Mouse (Mus musculus) kidney, embryonic 16.5 days (tissue): ENCODE data around the gene Mlec. TPM values are rescaled to one million over a fixed set of nuclear protein-coding genes. Genes with fewer than 3 reads are reported as not detected.
A peak's percentile ranks its signal among the peaks of the same experiment; 100 is the strongest.

Source experiments
- ATAC-seq: fragments of 200-750 bp; cut with Nextera tagmentation; 2 replicates; pipeline ENCODE4 v1.8.0; 2017; ENCODE audit warnings: moderate TSS enrichment; ENCODE audit not compliant: low FRiP score, low TSS enrichment
- H3K27ac ChIP-seq: fragments of 300-500 bp; sonication (generic); 2 replicates; pipeline ENCODE4 v1.5.1; 2014; ENCODE audit warnings: low read length
- H3K27me3 ChIP-seq: fragments of 300-500 bp; sonication (generic); 2 replicates; pipeline ENCODE4 v1.6.1; 2014; ENCODE audit warnings: low read length, control low read depth, mixed read lengths; ENCODE audit not compliant: insufficient read depth
- H3K36me3 ChIP-seq: fragments of 300-500 bp; sonication (generic); 2 replicates; pipeline ENCODE4 v1.6.1; 2014; ENCODE audit warnings: low read length, control low read depth, mixed read lengths; ENCODE audit not compliant: insufficient read depth
- H3K4me1 ChIP-seq: fragments of 300-500 bp; sonication (generic); 2 replicates; pipeline ENCODE4 v1.6.1; 2014; ENCODE audit warnings: low read length, control low read depth, mixed read lengths; ENCODE audit not compliant: insufficient read depth
- H3K4me2 ChIP-seq: fragments of 300-500 bp; sonication (generic); replicated peaks from 2 replicates; pipeline ENCODE4 v1.6.1; 2014; ENCODE audit warnings: low read depth, low read length
- H3K4me3 ChIP-seq: fragments of 300-500 bp; sonication (generic); 2 replicates; pipeline ENCODE4 v1.5.1; 2014; ENCODE audit warnings: mild to moderate bottlenecking, low read length
- H3K9ac ChIP-seq: fragments of 300-500 bp; sonication (generic); replicated peaks from 2 replicates; pipeline ENCODE4 v1.6.1; 2014; ENCODE audit warnings: low read length
- H3K9me3 ChIP-seq: fragments of 300-500 bp; sonication (generic); 2 replicates; pipeline ENCODE4 v1.6.1; 2016; ENCODE audit warnings: low read length, control low read depth
- WGBS: fragments of 180-500 bp; shearing (Covaris S2); extraction: QIAGEN DNeasy Blood & Tissue Kit; methylation state at CpG from one replicate; pipeline ENCODE4 v1.1.7; 2014; 5-methylcytosine and 5-hydroxymethylcytosine counted together
- polyA plus RNA-seq: library from polyadenylated mRNA; unstranded; fragments of >200 nt; fragmentation: Nextera tagmentation; extraction: Ambion mirVana; gene quantifications from 2 replicates; pipeline ENCODE4 v1.2.1, GENCODE M21; 2015

Gene Mlec
- polyA plus RNA-seq, 1 experiment from 2014 or later, result 85.0 TPM

GRCm38 (mm10) chr5:115181248-115181940 lies 23.4 kb upstream of the Mlec start:
- Histone ChIP-seq H3K4me1 (peaks cover 20% of the 10 kb centered on the region), H3K36me3 (no peaks in the 10 kb centered on the region), H3K27ac (0 out of 2 replicates have a peak overlapping the region, but pooled peaks have one; percentile 26), H3K9me3 (no peaks in the 10 kb centered on the region), H3K27me3 (no peaks in the 10 kb centered on the region), H3K4me2 (no peak overlapping the region), H3K9ac (no peak overlapping the region), H3K4me3 (no peak overlapping the region)
- no peak for ATAC-seq
- whole genome bisulfite sequencing, result 73% methylated on average over 13 of the region's 13 CpGs

DNA sequence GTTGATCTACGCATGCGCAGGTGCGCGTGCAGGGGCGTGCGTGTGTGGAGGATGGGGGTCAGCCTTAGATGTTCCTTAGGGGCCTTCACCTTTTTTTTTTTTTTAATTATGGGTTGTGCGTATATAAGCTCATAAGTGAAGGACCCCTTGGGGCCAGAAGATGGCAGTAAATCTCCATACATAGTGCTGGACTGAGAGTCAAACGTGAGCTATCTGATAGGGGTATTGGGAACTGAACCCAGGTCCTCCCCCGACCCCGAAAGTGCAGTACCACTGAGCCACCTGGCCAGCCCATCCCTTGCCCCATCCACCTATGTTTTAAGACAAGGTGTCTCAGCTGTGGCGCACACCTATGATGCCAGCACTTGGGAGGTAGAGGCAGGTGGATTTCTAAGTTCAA lies 21.6 kb upstream of the Mlec start:
- Histone ChIP-seq H3K4me2 (no peak overlapping the region), H3K4me1 (peaks cover 13% of the 10 kb centered on the region; the same call in 1 of the 2 replicates), H3K4me3 (no peak overlapping the region), H3K27ac (no peak overlapping the region), H3K9ac (no peak overlapping the region), H3K9me3 (no peaks in the 10 kb centered on the region), H3K36me3 (no peaks in the 10 kb centered on the region), H3K27me3 (no peaks in the 10 kb centered on the region)
- 92% methylated on average over 11 of the region's 11 CpGs for WGBS
- ATAC-seq, result no peak

DNA sequence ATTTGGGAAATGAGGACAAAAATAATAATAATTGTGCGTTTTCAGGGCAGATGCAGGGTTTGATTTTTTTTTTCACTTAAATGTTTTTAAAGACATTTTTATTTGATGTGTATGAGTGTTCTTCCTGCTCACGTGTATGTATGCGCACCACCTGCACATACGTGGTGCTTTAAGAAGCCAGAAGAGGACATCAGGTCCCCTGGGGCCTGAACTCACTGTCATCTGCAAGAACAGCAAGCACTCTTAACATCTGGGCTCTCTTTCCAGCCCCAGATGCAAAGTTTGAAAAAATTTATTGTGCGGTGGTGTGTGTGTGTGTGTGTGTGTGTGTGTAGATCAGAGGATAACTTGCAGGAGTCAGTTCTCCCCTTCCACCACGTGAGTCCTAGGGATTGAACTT lies 19.9 kb upstream of the Mlec start:
- no peak overlapping the region for H3K27ac ChIP-seq
- H3K4me1 ChIP-seq, result peaks cover 10% of the 10 kb centered on the region; the same call in 1 of the 2 replicates
- H3K27me3 ChIP-seq, result no peaks in the 10 kb centered on the region
- no peaks in the 10 kb centered on the region for H3K36me3 ChIP-seq
- WGBS, result 79% methylated on average over 6 of the region's 6 CpGs
- H3K4me2 ChIP-seq, result no peak overlapping the region
- H3K4me3 ChIP-seq, result no peak overlapping the region
- H3K9me3 ChIP-seq, result no peaks in the 10 kb centered on the region
- H3K9ac ChIP-seq, result no peak overlapping the region
- ATAC-seq, result no peak

DNA sequence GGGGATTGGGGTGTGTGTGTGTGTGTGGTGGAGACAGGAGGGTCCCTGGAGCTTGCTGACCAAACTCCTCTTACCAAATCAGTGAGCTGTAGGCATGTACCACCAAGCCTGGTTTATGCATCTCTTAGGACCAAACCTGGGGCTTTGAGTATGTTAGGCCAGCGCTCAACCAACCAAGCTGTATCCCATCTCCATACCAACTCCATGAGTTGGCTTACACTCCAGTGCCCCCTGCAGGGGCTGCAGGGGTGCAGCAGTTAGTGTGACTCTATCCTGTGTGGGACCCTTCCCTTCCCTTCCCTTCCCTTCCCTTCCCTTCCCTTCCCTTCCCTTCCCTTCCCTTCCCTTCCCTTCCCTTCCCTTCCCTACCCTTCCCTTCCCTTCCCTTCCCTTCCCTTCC lies 16.6 kb upstream of the Mlec start:
- Histone ChIP-seq H3K27me3 (no peaks in the 10 kb centered on the region), H3K9ac (no peak overlapping the region), H3K4me3 (no peak overlapping the region), H3K4me1 (no peaks in the 10 kb centered on the region), H3K27ac (no peak overlapping the region), H3K36me3 (no peaks in the 10 kb centered on the region), H3K4me2 (no peak overlapping the region), H3K9me3 (no peaks in the 10 kb centered on the region)
- WGBS, result 100% methylated on average over 1 of the region's 1 CpGs
- no peak for ATAC-seq

DNA sequence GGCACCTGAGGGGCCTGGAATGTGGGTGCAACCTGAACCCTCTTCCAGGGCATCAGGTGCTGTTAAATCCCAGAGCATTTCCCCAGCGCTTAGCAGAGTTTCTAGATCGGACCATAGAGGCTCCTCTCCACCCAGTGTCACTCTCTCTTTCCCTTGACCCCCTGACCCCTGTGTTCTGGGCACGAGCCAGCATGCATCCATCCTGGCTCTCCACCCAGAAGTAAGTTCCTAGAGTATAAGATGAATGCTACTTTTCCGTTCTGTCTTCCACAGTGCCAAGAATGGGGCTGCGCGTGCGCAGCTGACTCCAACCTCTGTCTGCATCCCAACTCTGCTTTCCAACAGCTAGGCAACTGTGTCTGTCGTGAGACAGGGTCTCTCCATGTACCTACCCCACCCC lies 12.2 kb upstream of the Mlec start:
- no peak for ATAC-seq

GRCm38 (mm10) chr5:115168641-115169415 lies 10.8 kb upstream of the Mlec start:
- 21% methylated on average over 26 of the region's 27 CpGs for WGBS
- ATAC-seq, result peak; percentile 53; the same call in 1 of the 2 replicates
- no peaks in the 10 kb centered on the region for H3K36me3 ChIP-seq
- H3K9ac ChIP-seq, result peak overlapping the region; percentile 44
- no peak overlapping the region for H3K4me3 ChIP-seq
- peaks cover 31% of the 10 kb centered on the region for H3K4me1 ChIP-seq
- H3K27me3 ChIP-seq, result no peaks in the 10 kb centered on the region
- H3K27ac ChIP-seq, result peak overlapping the region; percentile 58
- H3K4me2 ChIP-seq, result peak overlapping the region; percentile 33
- H3K9me3 ChIP-seq, result no peaks in the 10 kb centered on the region

More for the DNA sequence above, 12.2 kb upstream of the Mlec start:
- Histone ChIP-seq H3K4me1 (peaks cover 31% of the 10 kb centered on the region), H3K27ac (no peak overlapping the region), H3K36me3 (no peaks in the 10 kb centered on the region), H3K9ac (no peak overlapping the region), H3K4me3 (no peak overlapping the region), H3K27me3 (no peaks in the 10 kb centered on the region), H3K9me3 (no peaks in the 10 kb centered on the region), H3K4me2 (no peak overlapping the region)
- 80% methylated on average over 8 of the region's 8 CpGs for WGBS

DNA sequence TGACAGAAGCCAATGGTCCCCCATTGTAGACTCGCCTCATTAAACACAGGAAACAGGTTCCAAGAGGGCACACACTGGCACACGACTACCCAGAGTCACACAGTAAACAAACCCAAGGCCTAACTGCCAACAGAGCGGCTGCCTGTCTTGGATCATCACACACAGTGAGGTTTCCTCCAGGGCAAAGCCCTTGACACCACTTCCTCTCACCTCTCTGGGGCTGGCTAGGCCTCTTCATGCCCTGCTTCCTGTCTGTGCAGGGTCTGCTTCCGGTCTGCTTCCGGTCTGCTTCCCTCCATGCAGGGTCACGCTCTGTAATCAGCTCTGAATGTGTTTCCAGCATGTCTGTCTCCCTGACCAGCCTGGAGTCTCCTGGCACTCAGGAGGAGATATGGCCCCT lies 9.4 kb upstream of the Mlec start:
- peak; percentile 27 for ATAC-seq
- no peaks in the 10 kb centered on the region for H3K27me3 ChIP-seq
- H3K4me3 ChIP-seq, result no peak overlapping the region
- WGBS, result 34% methylated on average over 6 of the region's 6 CpGs
- H3K27ac ChIP-seq, result peak overlapping the region; percentile 85
- no peaks in the 10 kb centered on the region for H3K9me3 ChIP-seq
- H3K9ac ChIP-seq, result no peak overlapping the region
- no peak overlapping the region for H3K4me2 ChIP-seq
- H3K4me1 ChIP-seq, result peaks cover 31% of the 10 kb centered on the region
- H3K36me3 ChIP-seq, result no peaks in the 10 kb centered on the region

GRCm38 (mm10) chr5:115166815-115167194 lies 8.8 kb upstream of the Mlec start:
- WGBS, result 69% methylated on average over 7 of the region's 7 CpGs

GRCm38 (mm10) chr5:115165895-115166814 lies 8.2 kb upstream of the Mlec start:
- 46% methylated on average over 11 of the region's 11 CpGs for WGBS
- H3K27ac ChIP-seq, result peak overlapping the region; percentile 85
- H3K4me1 ChIP-seq, result peaks cover 35% of the 10 kb centered on the region
- no peaks in the 10 kb centered on the region for H3K27me3 ChIP-seq
- no peak overlapping the region for H3K4me2 ChIP-seq
- no peaks in the 10 kb centered on the region for H3K36me3 ChIP-seq
- no peaks in the 10 kb centered on the region for H3K9me3 ChIP-seq
- no peak overlapping the region for H3K4me3 ChIP-seq
- H3K9ac ChIP-seq, result peak overlapping the region; percentile 31
- peak; percentile 32 for ATAC-seq

More at GRCm38 (mm10) chr5:115166815-115167194, 8.8 kb upstream of the Mlec start:
- Histone ChIP-seq H3K27ac (peak overlapping the region; percentile 85), H3K4me3 (no peak overlapping the region), H3K4me1 (peaks cover 31% of the 10 kb centered on the region), H3K9me3 (no peaks in the 10 kb centered on the region), H3K36me3 (no peaks in the 10 kb centered on the region), H3K4me2 (no peak overlapping the region), H3K9ac (peak overlapping the region; percentile 31; the same call in 1 of the 2 replicates), H3K27me3 (no peaks in the 10 kb centered on the region)
- no peak for ATAC-seq
